8 mouse cellular contexts compared by ENCODE assay signal in the genomic region with DNA sequence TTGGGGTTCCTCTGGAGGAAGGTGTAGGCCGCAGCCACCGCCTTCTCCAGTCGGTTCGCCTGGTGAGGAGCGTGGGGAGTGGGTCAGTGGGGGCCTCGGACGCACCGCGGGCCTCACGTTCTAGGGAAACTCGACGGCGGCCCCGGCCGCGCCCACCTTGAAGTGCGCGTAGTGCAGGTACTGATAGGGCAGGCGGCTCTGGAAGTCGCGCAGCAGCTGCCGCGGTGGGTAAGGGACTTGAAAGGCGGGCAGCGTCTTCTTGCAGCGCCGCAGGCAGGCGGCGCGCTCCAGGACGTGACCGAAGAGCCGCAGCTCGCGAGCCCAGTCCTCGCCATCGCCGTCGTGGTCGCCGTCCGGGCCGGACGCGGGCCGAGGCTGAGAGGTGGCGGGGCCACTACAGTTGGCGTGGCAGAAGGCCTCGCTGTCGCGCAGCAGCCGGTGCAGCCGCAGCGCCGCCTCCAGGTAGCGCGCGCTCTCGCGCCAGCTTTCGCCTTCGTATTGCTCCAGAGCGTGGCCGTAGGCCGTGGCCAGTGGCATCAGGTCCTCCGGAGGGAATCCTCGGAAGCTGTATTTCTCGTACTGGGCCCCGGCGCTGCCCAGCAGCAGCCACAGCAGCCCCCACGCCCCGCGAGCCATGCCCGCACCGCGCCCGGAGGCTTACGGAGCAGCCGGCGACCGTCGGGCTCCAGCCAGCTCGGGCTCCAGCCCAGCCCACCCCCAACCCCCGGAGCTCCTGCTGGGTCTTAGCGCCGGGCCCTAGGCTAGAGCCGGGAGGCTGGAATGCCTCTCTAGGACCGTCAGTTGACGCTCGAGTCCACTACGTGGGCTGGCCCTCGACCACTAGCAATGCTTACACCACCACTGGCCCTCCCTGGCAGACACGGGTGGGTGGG. TPM values are rescaled to one million over a fixed set of nuclear protein-coding genes. Genes with fewer than 3 reads are reported as not detected.
DNase-seq lines count a peak whose midpoint lies in the region.

A gene (minus strand): TSS at position 816 of the 893 bp plus-strand sequence.

- peak; percentile 70 for DNase-seq in adrenal gland, adult 8-10 months
- peak; percentile 88 for DNase-seq in embryo, embryonic 10 days (ENCODE audit: low spot score)
- peak; percentile 78 to 79 for DNase-seq in gastrocnemius, postnatal 36 days
- peak; percentile 41 for DNase-seq in induced T-regulatory cell, adult 2 months (ENCODE audit: low read depth)
- DNase-seq in left cerebral cortex, postnatal 4 days: peak; percentile 85
- DNase-seq in mesoderm, embryonic 11.5 days (ENCODE audit: low read depth, low spot score): peak; percentile 93
- peak; percentile 44 to 63 for DNase-seq in right cerebral cortex, postnatal 36 days (ENCODE audit: low spot score in 2 of 2)
- DNase-seq in c-Kit-positive CD71-positive TER-119-positive erythroid progenitor cells, embryonic 14.5 days (ENCODE audit: low spot score): no peak

- intact Hi-C loops in gastrocnemius, postnatal 36 days (cut with DNase I): no loop called here
- intact Hi-C loops in left cerebral cortex, postnatal 4 days (cut with DNase I): no loop called here

RNA-seq across cellular contexts. Expression of the gene that starts here (rescaled TPM):
- 10 to 100 TPM; 28.4 to 63.1 (median 42.6) TPM for total RNA-seq in adrenal gland, adult 8-10 months (2022)
- 1 to 10 TPM; 3.6 to 4.1 TPM for total RNA-seq in gastrocnemius, postnatal 36 days (2021)
- total RNA-seq in left cerebral cortex, postnatal 4 days (2021): 1 to 10 TPM; 8.1 to 9.9 TPM
